Mouse (Mus musculus) kidney, adult 11 months (tissue): ENCODE results near the gene Acadm.

Experiments used
- DNase-seq: peaks from one replicate; pipeline ENCODE4 v3.0.0; 2022

The Acadm gene

GRCm38 (mm10) chr3:153897216-153897615 is 47.2 kb downstream of the Acadm start:
- DNase-seq: no peak

- DNase-seq: no peak
Observed at GRCm38 (mm10) chr3:153895454-153895853, 49.0 kb downstream of the Acadm start.

- no peak for DNase-seq
Observed at GRCm38 (mm10) chr3:153889188-153889781, 55.1 kb downstream of the Acadm start.

- no peak for DNase-seq
Observed at GRCm38 (mm10) chr3:153888141-153888540, 56.3 kb downstream of the Acadm start.

GRCm38 (mm10) chr3:153886296-153886695 is 58.1 kb downstream of the Acadm start:
- DNase-seq: no peak
